Mouse (Mus musculus) adrenal gland, adult 18-20 months (tissue): Measurements from ENCODE around the gene Ceacam16. TPM values are rescaled to one million over a fixed set of nuclear protein-coding genes. Genes with fewer than 3 reads are reported as not detected.
A peak's percentile ranks its signal among the peaks of the same experiment; 100 is the strongest.

Experiments used
- DNase-seq, 2 experiments: peaks; one replicate each; pipeline ENCODE4 v3.0.0; 2021 to 2022; ENCODE audit warnings: low spot score in 2 of 2
- long read RNA-seq, 2 experiments: library from polyadenylated mRNA; stranded (forward); transcript quantifications; one replicate each; pipeline ENCODE4 v2.0.0; 2021
- total RNA-seq, 2 experiments: library from RNA; stranded (reverse); gene quantifications; 1 replicate in 1 of 2; 2 replicates in 1 of 2; pipeline ENCODE4 v1.2.3; 2021

Gene Ceacam16
- total RNA-seq: not detected
- long read RNA-seq, experiment 1: 0 reads
- long read RNA-seq, experiment 2: 0 reads

DNA sequence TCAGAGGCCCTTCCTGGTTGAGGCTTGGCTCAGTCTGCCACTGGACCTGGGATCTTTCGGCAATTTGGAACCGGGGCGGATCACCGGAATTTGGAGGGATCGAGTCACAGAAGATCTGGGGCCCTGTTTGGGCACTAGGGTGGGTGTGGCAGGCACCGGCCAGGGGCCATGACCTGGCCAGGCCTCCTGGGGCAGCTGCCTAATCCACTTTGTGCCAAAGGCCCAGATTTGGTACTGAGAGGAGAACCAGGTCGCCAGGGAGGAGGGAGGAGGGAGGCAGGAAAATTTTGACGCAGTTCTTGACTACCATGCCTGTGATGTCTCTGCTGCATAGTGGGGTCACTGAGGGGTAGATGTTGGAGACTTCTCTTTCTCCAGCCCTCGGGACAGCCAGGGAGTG lies at the start of gene Ceacam16:
Ceacam16 (minus strand) TSS at position 101 of the 400 bp plus-strand sequence.
- no peak for DNase-seq

- peak; percentile 86 to 89 for DNase-seq
These were observed 49.6 kb upstream of the Ceacam16 start for GRCm38 (mm10) chr7:19910421-19911291.

GRCm38 (mm10) chr7:19889881-19890280 lies 28.8 kb upstream of the Ceacam16 start:
- peak; percentile 64 to 69 for DNase-seq

DNA sequence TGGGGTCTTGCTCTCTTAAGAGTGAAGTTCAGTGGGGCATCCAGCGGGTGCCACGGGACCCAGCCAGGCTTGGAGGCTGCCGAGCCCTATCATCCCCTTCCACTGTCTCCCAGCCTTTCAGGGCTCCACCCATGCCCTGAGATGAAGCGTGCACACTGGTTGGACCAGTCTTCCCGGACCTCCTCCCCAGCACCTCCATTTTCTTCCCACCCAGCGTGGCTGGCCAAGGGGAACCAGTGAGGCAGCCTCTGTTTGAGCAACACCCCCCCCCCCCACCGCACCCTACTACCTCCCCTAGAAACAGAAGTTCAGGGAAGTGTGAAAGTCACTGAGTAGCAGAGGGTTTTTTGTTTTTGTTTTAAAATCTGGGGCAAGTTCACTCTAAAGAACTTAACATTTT lies 26.8 kb upstream of the Ceacam16 start, which contains the start of gene Ceacam19:
Ceacam19 (minus strand) TSS at position 117 of the 400 bp plus-strand sequence.
- no peak for DNase-seq

- no peak for DNase-seq
These were observed 19.7 kb upstream of the Ceacam16 start for GRCm38 (mm10) chr7:19880754-19881153.

GRCm38 (mm10) chr7:19876781-19877425 lies 15.8 kb upstream of the Ceacam16 start:
- no peak for DNase-seq

- no peak for DNase-seq
These were observed 15.0 kb upstream of the Ceacam16 start for GRCm38 (mm10) chr7:19875948-19876682.

- no peak for DNase-seq
These were observed 11.0 kb upstream of the Ceacam16 start for GRCm38 (mm10) chr7:19871943-19872601.

GRCm38 (mm10) chr7:19871137-19871621 lies 10.1 kb upstream of the Ceacam16 start:
- no peak for DNase-seq

DNA sequence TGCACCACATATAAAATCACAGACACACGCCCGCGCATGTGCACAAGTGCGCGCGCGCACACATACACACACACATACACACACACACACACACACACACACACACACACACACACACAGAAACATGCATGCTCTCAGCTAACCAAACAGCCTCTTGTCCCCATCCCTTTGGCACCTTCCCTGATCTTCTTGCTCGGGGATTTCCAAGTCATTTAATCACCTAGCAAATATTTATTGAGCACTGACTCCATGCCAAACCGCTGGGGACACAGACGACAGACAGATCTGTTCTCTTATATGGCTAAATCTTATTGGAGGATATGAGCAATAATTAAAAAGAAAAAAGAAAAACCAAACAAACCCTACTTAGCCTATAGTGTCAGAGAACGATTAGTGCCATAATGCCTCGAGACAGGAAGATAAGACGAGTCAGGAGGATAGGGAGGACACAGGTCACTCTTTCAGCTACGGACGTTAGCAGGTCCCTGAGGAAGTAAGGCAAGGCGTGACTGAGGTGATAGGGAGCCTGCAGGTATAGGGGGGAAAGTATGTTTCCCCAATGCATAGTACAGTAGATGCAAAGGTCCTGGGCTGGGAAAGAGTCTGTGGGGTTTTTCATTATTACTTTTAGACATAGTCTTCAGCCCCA lies 6.8 kb upstream of the Ceacam16 start:
- DNase-seq: no peak

DNA sequence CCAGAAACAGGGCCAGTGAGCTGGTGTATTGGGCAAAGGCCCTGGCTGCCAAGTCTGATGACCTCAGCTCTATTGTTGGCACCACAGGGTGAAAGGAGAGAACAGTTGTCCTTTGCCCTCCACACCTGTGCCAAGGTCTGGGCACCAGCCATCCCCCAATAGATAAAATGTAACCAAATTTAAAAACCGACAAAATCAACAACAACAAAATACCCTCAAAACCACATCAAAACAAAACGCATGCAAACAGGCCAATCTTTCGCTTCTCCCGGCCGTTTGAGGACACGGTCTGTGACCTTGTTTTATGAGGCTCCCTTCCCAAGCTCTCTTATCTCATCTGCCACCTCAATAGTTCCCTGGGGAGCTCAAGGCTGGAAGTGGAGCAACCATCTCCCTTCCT lies 5.4 kb upstream of the Ceacam16 start:
- no peak for DNase-seq

DNA sequence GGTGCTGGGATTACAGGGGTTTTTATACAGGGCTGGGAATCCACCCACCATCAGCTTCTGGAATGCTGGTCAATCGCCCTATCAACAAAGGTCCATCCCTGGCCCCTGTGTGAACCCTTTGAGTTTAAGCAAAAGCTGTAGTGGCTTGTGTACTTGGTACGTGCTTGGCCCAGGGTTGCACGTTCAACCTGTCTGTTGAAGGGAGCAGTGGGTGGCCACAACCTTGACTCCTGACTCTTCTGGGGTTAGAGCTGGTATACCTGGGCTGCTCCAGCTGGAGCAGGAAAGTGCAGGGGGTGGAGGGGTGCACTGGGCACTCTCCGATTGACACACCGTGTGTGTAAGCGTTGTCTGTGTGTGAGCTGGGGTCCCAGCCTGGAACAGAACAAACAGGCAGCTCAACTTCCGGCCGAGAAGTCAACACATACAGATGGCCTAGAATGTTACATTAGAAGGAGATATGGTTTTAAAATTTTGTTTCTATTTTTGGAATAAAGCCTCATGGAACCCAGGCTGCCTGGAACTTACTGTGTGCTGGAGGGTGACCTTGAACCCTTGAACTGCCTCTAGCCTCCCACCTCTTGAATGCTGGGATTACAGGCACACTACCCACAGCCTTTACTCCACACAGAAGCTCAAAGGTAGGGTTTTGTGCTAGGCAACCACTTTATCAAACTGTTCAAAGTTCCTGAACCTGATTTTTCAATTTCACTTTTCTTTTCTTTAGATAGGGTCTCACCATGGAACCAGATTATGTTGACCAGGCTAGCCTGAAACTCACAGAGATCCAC lies 4.3 kb upstream of the Ceacam16 start:
- no peak for DNase-seq

GRCm38 (mm10) chr7:19864241-19864640 lies 3.1 kb upstream of the Ceacam16 start:
- DNase-seq: no peak

GRCm38 (mm10) chr7:19859740-19860139 lies 1.4 kb downstream of the Ceacam16 start:
- DNase-seq: no peak

GRCm38 (mm10) chr7:19856283-19856682 lies 4.8 kb downstream of the Ceacam16 start:
- no peak for DNase-seq

DNA sequence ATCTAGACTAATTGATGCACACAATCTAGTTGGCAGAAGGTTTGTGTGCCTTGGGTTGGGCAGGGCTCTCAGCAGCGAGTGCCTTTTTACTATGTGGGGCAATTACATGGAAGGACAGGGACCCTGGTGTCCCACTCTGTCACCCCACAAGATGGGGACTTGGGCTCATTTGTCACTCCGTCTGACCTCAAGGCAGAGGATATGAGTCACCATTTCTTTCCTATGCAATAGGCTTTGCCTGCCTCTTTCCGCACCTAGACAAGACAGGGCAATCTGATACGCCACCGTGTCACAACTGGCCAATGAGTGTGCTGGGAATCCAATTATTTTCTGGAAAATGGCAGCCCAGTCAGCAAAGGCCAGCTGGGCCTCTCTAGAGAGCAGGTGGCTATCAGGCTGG lies 5.4 kb downstream of the Ceacam16 start:
- DNase-seq: no peak

DNA sequence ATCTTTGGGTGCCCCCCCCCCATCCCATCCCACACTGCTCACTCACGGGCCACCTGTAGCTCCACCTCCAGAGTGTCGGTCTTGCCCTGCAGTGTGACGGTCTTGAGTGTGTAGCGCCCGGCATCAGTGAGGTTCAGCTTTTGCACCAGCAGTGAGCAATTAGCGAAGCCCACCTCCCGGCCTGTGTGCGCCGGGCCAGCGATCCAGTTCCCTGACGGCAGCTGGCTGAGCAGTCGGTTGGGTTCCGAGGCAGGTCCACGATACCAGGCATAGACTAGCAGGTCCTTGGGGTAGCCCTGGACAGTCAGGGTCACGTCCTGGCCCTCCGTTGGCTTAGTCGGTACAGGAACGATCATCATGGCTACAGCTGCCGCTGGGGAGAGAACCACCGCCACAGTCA lies 7.6 kb downstream of the Ceacam16 start:
- no peak for DNase-seq

DNA sequence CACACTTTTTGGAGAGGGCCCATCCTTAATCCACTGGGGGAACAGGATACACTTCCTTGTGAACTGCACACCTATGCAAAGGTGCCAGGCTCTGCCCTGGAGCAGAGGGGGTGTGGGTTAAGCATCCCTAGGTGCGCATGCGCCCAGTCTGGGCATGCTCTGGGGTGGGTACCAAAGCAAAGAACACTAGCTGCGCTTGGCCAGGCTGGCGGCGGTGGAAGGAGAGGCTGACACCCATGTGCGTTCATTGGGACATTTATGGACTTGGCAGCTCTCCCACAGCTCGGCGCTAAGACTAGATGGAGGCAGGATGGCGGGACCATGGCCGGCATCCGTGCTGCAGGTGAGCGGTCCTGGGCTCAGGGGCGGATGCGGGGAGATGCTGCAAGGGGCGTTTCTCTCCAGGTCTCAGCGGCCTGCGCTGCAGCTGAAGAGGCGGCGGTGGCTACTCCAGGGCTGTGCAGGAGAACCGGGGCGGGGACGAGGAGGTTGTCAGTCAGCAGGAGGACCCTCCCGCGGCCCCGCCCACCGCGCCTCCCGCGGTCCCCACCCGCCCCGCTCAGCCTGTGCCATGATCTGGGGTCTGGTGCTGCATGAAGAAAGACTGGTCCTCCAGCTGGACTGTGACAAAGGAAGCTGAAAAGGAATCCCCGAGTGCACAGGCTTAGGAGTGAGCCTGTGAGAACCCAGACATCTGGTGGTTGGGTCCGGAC lies 9.1 kb downstream of the Ceacam16 start, which contains the start of gene Gm19345:
Gm19345 (plus strand) TSS at position 146 of the 713 bp plus-strand sequence.
- no peak for DNase-seq
